Mouse (Mus musculus) G1E (cell line): ENCODE measurements around the gene Acsm5.

Experiments used
- CTCF ChIP-seq: IDR thresholded peaks from 2 replicates; pipeline ENCODE4 v1.5.1; 2012; ENCODE audit warnings: low read depth, low read length, inconsistent platforms, mixed read lengths
- POLR2AphosphoS5 ChIP-seq: IDR thresholded peaks from 2 replicates; pipeline ENCODE4 v1.6.1; 2012; ENCODE audit warnings: low read depth, low read length, inconsistent platforms; ENCODE audit not compliant: insufficient replicate concordance

GRCm38 (mm10) chr7:119534389-119534788, 15.1 kb downstream of the Acsm5 start:
- TF ChIP-seq CTCF (no peak), POLR2AphosphoS5 (no peak)
